Mouse (Mus musculus) heart, adult 2 months (tissue): ENCODE measurements around the gene Prr15l. TPM values are rescaled to one million over a fixed set of nuclear protein-coding genes. Genes with fewer than 3 reads are reported as not detected.
A peak's percentile ranks its signal among the peaks of the same experiment; 100 is the strongest.

Source experiments
- DNase-seq, 2 experiments: peaks; one replicate each; pipeline ENCODE4 v3.0.0; 2021
- H3K27ac ChIP-seq: fragments of 200-600 bp; 2 replicates; pipeline ENCODE4 v1.8.1; 2022
- H3K27me3 ChIP-seq: fragments of 200-500 bp; 2 replicates; pipeline ENCODE4 v1.6.1; 2012; ENCODE audit warnings: mild to moderate bottlenecking, low read length, inconsistent platforms, mixed read lengths; ENCODE audit not compliant: control insufficient read depth, insufficient read depth
- H3K36me3 ChIP-seq: fragments of 200-500 bp; 2 replicates; pipeline ENCODE4 v1.6.1; 2012; ENCODE audit warnings: low read length, inconsistent platforms; ENCODE audit not compliant: control insufficient read depth, insufficient read depth
- H3K4me1 ChIP-seq: fragments of 200-500 bp; 2 replicates; pipeline ENCODE4 v1.6.1; 2011; ENCODE audit warnings: low read length; ENCODE audit not compliant: control insufficient read depth, insufficient read depth
- H3K4me3 ChIP-seq: fragments of 200-600 bp; 2 replicates; pipeline ENCODE4 v1.8.1; 2022
- H3K79me2 ChIP-seq: fragments of 200-500 bp; replicated peaks from 2 replicates; pipeline ENCODE4 v1.6.1; 2012; ENCODE audit warnings: mild to moderate bottlenecking, inconsistent platforms, low read length, moderate library complexity, mixed read lengths; ENCODE audit not compliant: control insufficient read depth, insufficient read depth
- H3K9ac ChIP-seq: fragments of 200-500 bp; 2 replicates; pipeline ENCODE4 v1.6.1; 2012; ENCODE audit warnings: low read depth, mild to moderate bottlenecking, control low read depth, inconsistent platforms, low read length, mixed read lengths
- CTCF ChIP-seq: fragments of 200-600 bp; IDR thresholded peaks from 2 replicates; pipeline ENCODE4 v1.8.1; 2022; ENCODE audit warnings: antibody characterized with exemption, mild to moderate bottlenecking, moderate library complexity
- EP300 ChIP-seq: fragments of 200-500 bp; IDR thresholded peaks from 2 replicates; pipeline ENCODE4 v1.6.1; 2011; ENCODE audit warnings: low read depth, low read length, control low read depth; ENCODE audit not compliant: insufficient read depth
- POLR2A ChIP-seq: fragments of 200-500 bp; IDR thresholded peaks from 2 replicates; pipeline ENCODE4 v1.6.1; 2011; ENCODE audit warnings: mild to moderate bottlenecking, low read depth, low read length, control low read depth; ENCODE audit not compliant: insufficient read depth
- WGBS: fragments of 180-500 bp; shearing (Covaris S2); methylation state at CpG from one replicate; pipeline ENCODE4 v1.1.7; 2018; 5-methylcytosine and 5-hydroxymethylcytosine counted together
- intact Hi-C: fragments of 180-260 bp; cut with DNase I; formaldehyde crosslinking; loops from one replicate; pipeline ENCODE4 v1.15.1; 2025
- polyA plus RNA-seq: library from polyadenylated mRNA; depleted of rRNA; stranded (reverse); fragments of >200 nt; gene quantifications from 2 replicates; pipeline ENCODE4 v1.2.3, GENCODE M21; 2012
- total RNA-seq, 2 experiments: library from RNA; stranded (reverse); gene quantifications; 2 replicates each; pipeline ENCODE4 v1.2.3; 2021

Prr15l gene
- total and polyA plus RNA-seq, 3 experiments: 0.93 to 2.5 (median 2.1) TPM

DNA sequence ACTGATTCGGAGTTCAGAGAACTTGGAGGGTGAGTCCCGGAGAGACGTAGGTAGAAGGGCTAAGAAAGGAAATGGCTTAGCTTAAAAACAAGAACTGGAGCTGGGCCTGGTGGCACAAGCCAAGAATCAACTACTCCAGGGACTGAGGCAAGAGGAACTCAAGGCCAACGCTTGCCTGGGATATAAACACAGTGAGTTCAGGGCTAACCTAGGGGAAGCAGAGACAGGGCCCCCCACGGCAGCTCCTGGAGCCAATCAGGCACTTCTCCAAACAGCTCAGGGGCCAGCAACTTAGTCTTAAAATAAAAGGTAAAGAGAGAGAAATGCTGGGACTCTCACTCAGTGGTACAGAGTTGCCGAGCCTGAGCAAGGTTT is 10.5 kb downstream of the Prr15l start:
- 57% methylated on average over 6 of the region's 6 CpGs for WGBS
- H3K36me3 ChIP-seq: no peaks in the 10 kb centered on the region
- DNase-seq: no peak

DNA sequence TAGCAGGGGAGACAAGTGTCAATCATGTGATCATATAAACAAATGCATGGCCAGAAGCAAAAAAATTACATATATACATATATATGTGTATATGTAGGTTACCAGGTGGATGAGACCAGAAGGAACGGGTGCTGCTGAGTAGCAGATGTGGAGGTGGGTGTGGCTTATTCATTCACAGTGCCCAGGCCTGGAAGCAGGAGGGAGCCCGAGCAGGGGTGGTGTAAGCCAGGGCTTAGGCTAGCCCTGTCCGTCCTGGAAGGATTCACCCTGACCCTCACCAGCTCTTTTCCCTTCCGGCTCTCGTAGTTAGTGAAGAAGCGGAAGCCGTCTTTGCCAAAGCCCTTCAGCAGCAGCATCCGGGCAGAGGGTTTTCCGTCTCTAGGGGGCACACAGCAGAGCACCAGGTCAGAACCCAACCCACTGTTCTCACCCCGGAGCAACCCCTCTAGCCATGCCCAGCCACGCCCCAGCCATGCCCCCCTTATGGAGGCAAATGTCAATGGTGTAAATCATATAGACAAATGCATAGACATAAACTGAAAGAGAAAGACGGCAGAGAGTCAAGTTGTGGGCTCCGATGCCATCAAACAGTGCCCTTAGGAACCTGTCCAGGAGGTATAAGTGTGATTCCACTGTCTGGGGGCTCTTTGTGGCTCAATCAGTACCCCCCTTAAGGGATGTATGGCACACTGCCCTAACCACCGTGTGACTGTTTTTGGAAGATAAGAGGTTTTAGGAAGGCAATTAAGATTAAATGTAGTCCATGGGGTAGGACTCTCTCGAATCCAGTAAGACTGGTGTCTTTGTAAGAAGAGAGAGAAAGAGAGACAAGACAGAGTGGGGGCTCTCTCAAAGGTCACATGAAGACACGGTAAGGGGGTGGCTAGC is 12.9 kb downstream of the Prr15l start:
- no peaks in the 10 kb centered on the region for H3K27me3 ChIP-seq
- TF ChIP-seq EP300: no peak
- no peak for TF ChIP-seq CTCF
- TF ChIP-seq POLR2A: no peak
- H3K27ac ChIP-seq: no peak overlapping the region
- H3K4me3 ChIP-seq: no peak overlapping the region
- no peak for DNase-seq
- WGBS: 72% methylated on average over 16 of the region's 16 CpGs
- H3K4me1 ChIP-seq: peaks cover 2% of the 10 kb centered on the region; the same call in 1 of the 2 replicates
- H3K79me2 ChIP-seq: no peaks in the 10 kb centered on the region
- H3K9ac ChIP-seq: no peak overlapping the region
- H3K36me3 ChIP-seq: no peaks in the 10 kb centered on the region
- intact Hi-C loops: no loop called here

More for the DNA sequence above, 10.5 kb downstream of the Prr15l start:
- H3K4me3 ChIP-seq: no peak overlapping the region
- intact Hi-C loops: no loop called here
- TF ChIP-seq CTCF (no peak), POLR2A (no peak), EP300 (no peak)
- H3K27ac ChIP-seq: no peak overlapping the region; the same call in 1 of the 2 replicates
- peaks cover 2% of the 10 kb centered on the region; the same call in 1 of the 2 replicates for H3K4me1 ChIP-seq
- no peak overlapping the region for H3K9ac ChIP-seq
- H3K79me2 ChIP-seq: no peaks in the 10 kb centered on the region
- H3K27me3 ChIP-seq: no peaks in the 10 kb centered on the region

DNA sequence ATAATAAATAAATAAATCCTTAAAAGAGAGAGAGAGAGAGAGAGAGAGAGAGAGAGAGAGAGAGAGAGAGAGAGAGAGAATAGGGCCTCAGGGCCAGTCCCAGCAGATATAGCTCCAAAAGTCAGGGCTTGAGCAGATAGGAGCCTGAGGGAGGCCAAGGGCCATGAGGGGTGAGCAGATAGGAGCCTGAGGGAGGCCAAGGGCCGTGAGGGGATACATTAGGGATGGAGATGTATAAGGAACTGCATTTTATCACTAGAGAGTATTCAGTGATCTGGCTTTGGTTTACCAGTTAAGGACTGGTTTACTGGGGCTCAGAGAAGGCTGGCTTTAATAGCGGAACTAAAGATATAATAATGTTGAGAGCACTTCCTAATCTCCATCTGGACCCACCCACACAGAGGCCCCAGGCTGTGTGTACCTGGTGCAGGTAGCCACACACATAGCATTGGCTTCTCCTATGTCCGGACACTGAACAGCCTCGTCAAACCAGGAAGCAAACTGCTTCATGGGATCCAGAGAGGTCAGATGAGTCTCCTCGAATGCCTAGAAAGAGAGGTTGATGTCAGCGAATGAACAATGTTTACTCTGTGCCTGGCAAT is 14.2 kb downstream of the Prr15l start:
- H3K27ac ChIP-seq: no peak overlapping the region
- no peak for TF ChIP-seq CTCF
- TF ChIP-seq EP300: no peak
- TF ChIP-seq POLR2A: no peak
- DNase-seq: no peak
- no peak overlapping the region for H3K4me3 ChIP-seq
- WGBS: 86% methylated on average over 6 of the region's 6 CpGs
- peaks cover 2% of the 10 kb centered on the region; the same call in 1 of the 2 replicates for H3K4me1 ChIP-seq
- H3K36me3 ChIP-seq: no peaks in the 10 kb centered on the region
- intact Hi-C loops: no loop called here
- H3K27me3 ChIP-seq: no peaks in the 10 kb centered on the region
- no peaks in the 10 kb centered on the region for H3K79me2 ChIP-seq
- no peak overlapping the region for H3K9ac ChIP-seq

DNA sequence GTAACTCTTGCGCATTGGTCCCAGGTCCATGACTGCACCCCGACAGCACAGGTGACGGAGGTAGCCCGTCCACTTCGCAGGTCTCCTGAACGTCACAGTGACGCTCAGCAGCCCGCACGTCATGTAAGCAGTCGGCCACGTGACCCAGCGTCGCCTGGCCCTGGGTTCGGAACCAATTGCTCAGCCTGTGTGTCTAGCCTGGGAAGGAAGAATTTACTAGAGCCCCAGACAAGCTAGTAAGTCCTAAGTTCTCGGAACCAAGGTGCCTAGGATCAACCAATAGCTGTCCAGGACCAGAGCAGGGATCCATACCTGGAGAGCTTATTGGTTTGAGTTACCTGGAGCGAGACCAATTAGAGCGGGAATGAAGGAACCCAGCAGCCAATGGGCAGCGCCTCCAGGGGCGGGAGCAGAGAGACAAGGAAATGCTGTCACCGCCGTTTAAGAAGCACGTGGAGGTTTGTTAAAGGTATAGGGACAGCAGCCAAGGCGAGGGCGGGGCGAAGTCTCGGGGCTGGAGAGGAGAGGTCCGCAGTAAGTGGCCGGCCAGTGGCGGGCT is 15.9 kb downstream of the Prr15l start, which contains the start of gene Pnpo:
Pnpo (minus strand) TSS at position 241 of the 559 bp plus-strand sequence.
- TF ChIP-seq POLR2A (peak; percentile 53), CTCF (no peak), EP300 (0 out of 2 replicates have a peak, but pooled peaks have one; percentile 30)

DNA sequence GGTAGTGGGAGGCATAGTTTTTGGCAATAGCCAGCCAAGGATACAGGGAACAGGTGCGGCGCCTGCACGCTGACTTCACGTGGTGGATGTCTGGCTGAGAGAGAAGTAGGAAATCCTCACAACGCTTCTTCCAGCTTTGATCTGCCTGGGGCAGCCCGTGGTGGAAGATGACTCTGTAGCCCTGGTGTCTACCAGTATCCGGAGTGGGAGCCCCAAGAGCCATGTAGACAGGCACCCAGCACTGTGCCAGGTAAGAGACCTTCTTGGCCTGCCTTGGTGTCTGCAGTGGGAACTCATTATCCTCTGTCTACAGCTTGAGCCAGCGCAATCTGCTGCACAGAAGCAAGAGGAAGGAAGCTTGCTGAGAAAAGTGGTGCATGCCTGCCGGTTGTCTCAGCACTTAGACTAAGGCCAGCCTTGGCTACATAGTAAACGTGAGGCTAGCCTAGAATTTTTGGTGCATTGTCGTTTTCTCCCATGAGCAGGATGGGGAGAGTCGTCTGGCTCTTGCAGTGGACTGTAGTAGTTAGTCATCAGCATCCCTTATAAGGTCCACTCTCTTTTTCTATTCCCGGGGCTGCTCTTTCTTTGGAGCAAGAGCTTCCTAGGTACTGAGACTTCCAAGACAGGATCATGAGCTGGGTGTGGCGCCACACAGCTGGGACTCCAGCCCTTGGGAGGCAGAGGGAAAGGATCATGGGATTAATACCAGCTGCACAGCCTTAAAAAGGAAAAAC is 17.1 kb downstream of the Prr15l start:
- H3K4me3 ChIP-seq: no peak overlapping the region
- no peaks in the 10 kb centered on the region for H3K36me3 ChIP-seq
- H3K4me1 ChIP-seq: peaks cover 2% of the 10 kb centered on the region; the same call in 1 of the 2 replicates
- H3K27ac ChIP-seq: no peak overlapping the region
- WGBS: 60% methylated on average over 14 of the region's 14 CpGs
- no peak overlapping the region for H3K9ac ChIP-seq
- TF ChIP-seq POLR2A (no peak), EP300 (no peak), CTCF (no peak)
- DNase-seq: no peak
- intact Hi-C loops: loop anchor here (2.0 kb wide), 1 partner anchor 18 kb away; no protein-coding TSS in a partner anchor
- H3K79me2 ChIP-seq: no peaks in the 10 kb centered on the region
- no peaks in the 10 kb centered on the region for H3K27me3 ChIP-seq

More for the DNA sequence above, 15.9 kb downstream of the Prr15l start, which contains the start of gene Pnpo:
- intact Hi-C loops: loop anchor here (2.0 kb wide), 1 partner anchor 19 kb away; no protein-coding TSS in a partner anchor
- H3K9ac ChIP-seq: peak within 1 kb of the TSS; percentile 83
- under 1% methylated on average over 29 of the region's 29 CpGs for WGBS
- peak within 1 kb of the TSS; percentile 76 for H3K4me3 ChIP-seq
- no peaks in the 10 kb centered on the region for H3K36me3 ChIP-seq
- H3K79me2 ChIP-seq: no peaks in the 10 kb centered on the region
- H3K27me3 ChIP-seq: no peaks in the 10 kb centered on the region
- DNase-seq: peak; percentile 90 to 94
- H3K27ac ChIP-seq: peak within 1 kb of the TSS; percentile 69
- peaks cover 2% of the 10 kb centered on the region; the same call in 1 of the 2 replicates for H3K4me1 ChIP-seq
